Mouse (Mus musculus) cerebellum, adult 2 months (tissue): ENCODE measurements around the gene Supt5. TPM values are rescaled to one million over a fixed set of nuclear protein-coding genes. Genes with fewer than 3 reads are reported as not detected.
A peak's percentile ranks its signal among the peaks of the same experiment; 100 is the strongest.

Experiments
- DNase-seq, 2 experiments: peaks; one replicate each; pipeline ENCODE4 v3.0.0; 2021
- H3K27ac ChIP-seq: fragments of 200-500 bp; 2 replicates; pipeline ENCODE4 v1.5.1; 2012; ENCODE audit warnings: low read length, control low read depth, inconsistent platforms; ENCODE audit not compliant: insufficient read depth
- H3K27me3 ChIP-seq: fragments of 200-500 bp; 2 replicates; pipeline ENCODE4 v1.6.1; 2012; ENCODE audit warnings: inconsistent platforms, mild to moderate bottlenecking, low read length, moderate library complexity; ENCODE audit not compliant: control insufficient read depth, insufficient read depth
- H3K4me1 ChIP-seq: fragments of 200-500 bp; 2 replicates; pipeline ENCODE4 v1.6.1; 2011; ENCODE audit warnings: low read length; ENCODE audit not compliant: control insufficient read depth, insufficient read depth
- H3K4me3 ChIP-seq: fragments of 200-500 bp; replicated peaks from 2 replicates; pipeline ENCODE3; 2011; ENCODE audit warnings: mild to moderate bottlenecking, low read depth, low read length, control low read depth; ENCODE audit not compliant: insufficient read depth
- CTCF ChIP-seq: fragments of 200-500 bp; IDR thresholded peaks from 2 replicates; pipeline ENCODE4 v1.5.1; 2011; ENCODE audit warnings: low read depth, mild to moderate bottlenecking, control low read depth, low read length, moderate library complexity, borderline replicate concordance; ENCODE audit not compliant: insufficient read depth
- POLR2A ChIP-seq: fragments of 200-500 bp; IDR thresholded peaks from 2 replicates; pipeline ENCODE4 v1.6.1; 2011; ENCODE audit warnings: low read length, control low read depth, borderline replicate concordance; ENCODE audit not compliant: insufficient read depth
- WGBS: fragments of 180-500 bp; shearing (Covaris S2); methylation state at CpG from one replicate; pipeline ENCODE4 v1.1.7; 2018; 5-methylcytosine and 5-hydroxymethylcytosine counted together
- polyA plus RNA-seq: library from polyadenylated mRNA; depleted of rRNA; stranded (reverse); fragments of >200 nt; gene quantifications from 2 replicates; pipeline ENCODE4 v1.2.3, GENCODE M21; 2012

The Supt5 gene
- polyA plus RNA-seq, 1 experiment: 121 TPM

GRCm38 (mm10) chr7:28371514-28371989 lies 33.0 kb upstream of the Supt5 start:
- Histone ChIP-seq H3K27me3 (no peaks in the 10 kb centered on the region), H3K27ac (no peak overlapping the region), H3K4me3 (peak overlapping the region; percentile 80), H3K4me1 (no peaks in the 10 kb centered on the region)
- no peak for TF ChIP-seq POLR2A
- no peak for TF ChIP-seq CTCF
- no peak for DNase-seq
- 1% methylated on average over 43 of the region's 43 CpGs for WGBS

GRCm38 (mm10) chr7:28370977-28371513 lies 32.5 kb upstream of the Supt5 start:
- H3K27ac ChIP-seq: no peak overlapping the region
- 15% methylated on average over 11 of the region's 11 CpGs for WGBS
- no peak for DNase-seq
- TF ChIP-seq POLR2A (no peak), CTCF (no peak)
- no peaks in the 10 kb centered on the region for H3K27me3 ChIP-seq
- no peaks in the 10 kb centered on the region for H3K4me1 ChIP-seq
- H3K4me3 ChIP-seq: no peak overlapping the region

- Histone ChIP-seq H3K27me3 (no peaks in the 10 kb centered on the region), H3K27ac (no peak overlapping the region), H3K4me1 (no peaks in the 10 kb centered on the region), H3K4me3 (no peak overlapping the region)
- TF ChIP-seq POLR2A (no peak), CTCF (no peak)
- DNase-seq: no peak
- 86% methylated on average over 14 of the region's 14 CpGs for WGBS
Observed at GRCm38 (mm10) chr7:28370051-28370450, 31.5 kb upstream of the Supt5 start.

GRCm38 (mm10) chr7:28368276-28368920 lies 29.9 kb upstream of the Supt5 start:
- H3K27ac ChIP-seq: no peak overlapping the region
- no peaks in the 10 kb centered on the region for H3K4me1 ChIP-seq
- WGBS: 74% methylated on average over 16 of the region's 16 CpGs

GRCm38 (mm10) chr7:28367663-28368275 lies 29.2 kb upstream of the Supt5 start:
- Histone ChIP-seq H3K4me3 (no peak overlapping the region), H3K27me3 (no peaks in the 10 kb centered on the region)

More at GRCm38 (mm10) chr7:28368276-28368920, 29.9 kb upstream of the Supt5 start:
- Histone ChIP-seq H3K4me3 (no peak overlapping the region), H3K27me3 (no peaks in the 10 kb centered on the region)
- DNase-seq: no peak
- TF ChIP-seq POLR2A: no peak
- TF ChIP-seq CTCF: no peak

GRCm38 (mm10) chr7:28362441-28363060 lies 24.0 kb upstream of the Supt5 start:
- no peak for DNase-seq
- WGBS: 55% methylated on average over 16 of the region's 16 CpGs
- Histone ChIP-seq H3K4me1 (no peaks in the 10 kb centered on the region), H3K27ac (no peak overlapping the region), H3K27me3 (no peaks in the 10 kb centered on the region), H3K4me3 (no peak overlapping the region)
- no peak for TF ChIP-seq POLR2A
- TF ChIP-seq CTCF: no peak

More at GRCm38 (mm10) chr7:28367663-28368275, 29.2 kb upstream of the Supt5 start:
- no peak overlapping the region for H3K27ac ChIP-seq
- 45% methylated on average over 16 of the region's 16 CpGs for WGBS
- H3K4me1 ChIP-seq: no peaks in the 10 kb centered on the region
- DNase-seq: no peak
- TF ChIP-seq CTCF: no peak
- no peak for TF ChIP-seq POLR2A

GRCm38 (mm10) chr7:28361647-28362341 lies 23.2 kb upstream of the Supt5 start:
- no peak for TF ChIP-seq CTCF
- TF ChIP-seq POLR2A: no peak
- Histone ChIP-seq H3K27me3 (no peaks in the 10 kb centered on the region), H3K4me3 (no peak overlapping the region), H3K4me1 (no peaks in the 10 kb centered on the region), H3K27ac (no peak overlapping the region)
- DNase-seq: no peak
- 82% methylated on average over 20 of the region's 20 CpGs for WGBS
